Mouse (Mus musculus) gastrocnemius, postnatal 4 days (tissue): Measurements from ENCODE around the gene Apex1. TPM values are rescaled to one million over a fixed set of nuclear protein-coding genes. Genes with fewer than 3 reads are reported as not detected.
"Not testable (repeated sequence)": the region's sequence is repeated elsewhere in the genome, so short reads cannot be mapped to it uniquely, and the experiment has no call there.

Experiments
- DNase-seq, 2 experiments: peaks; one replicate each; pipeline ENCODE4 v3.0.0; 2021 to 2022; ENCODE audit warnings: low spot score in 2 of 2, mixed read lengths in 2 of 2
- total RNA-seq, 2 experiments: library from RNA; stranded (reverse); gene quantifications; 2 replicates each; pipeline ENCODE4 v1.2.3; 2021

The Apex1 gene
- total RNA-seq, 2 experiments from 2014 or later = 61.1 to 62.7 TPM

- DNase-seq = no peak
Observed at GRCm38 (mm10) chr14:50968216-50968980, 43.6 kb downstream of the Apex1 start.

- DNase-seq = no peak
Observed at GRCm38 (mm10) chr14:50969041-50969440, 44.3 kb downstream of the Apex1 start.

DNA sequence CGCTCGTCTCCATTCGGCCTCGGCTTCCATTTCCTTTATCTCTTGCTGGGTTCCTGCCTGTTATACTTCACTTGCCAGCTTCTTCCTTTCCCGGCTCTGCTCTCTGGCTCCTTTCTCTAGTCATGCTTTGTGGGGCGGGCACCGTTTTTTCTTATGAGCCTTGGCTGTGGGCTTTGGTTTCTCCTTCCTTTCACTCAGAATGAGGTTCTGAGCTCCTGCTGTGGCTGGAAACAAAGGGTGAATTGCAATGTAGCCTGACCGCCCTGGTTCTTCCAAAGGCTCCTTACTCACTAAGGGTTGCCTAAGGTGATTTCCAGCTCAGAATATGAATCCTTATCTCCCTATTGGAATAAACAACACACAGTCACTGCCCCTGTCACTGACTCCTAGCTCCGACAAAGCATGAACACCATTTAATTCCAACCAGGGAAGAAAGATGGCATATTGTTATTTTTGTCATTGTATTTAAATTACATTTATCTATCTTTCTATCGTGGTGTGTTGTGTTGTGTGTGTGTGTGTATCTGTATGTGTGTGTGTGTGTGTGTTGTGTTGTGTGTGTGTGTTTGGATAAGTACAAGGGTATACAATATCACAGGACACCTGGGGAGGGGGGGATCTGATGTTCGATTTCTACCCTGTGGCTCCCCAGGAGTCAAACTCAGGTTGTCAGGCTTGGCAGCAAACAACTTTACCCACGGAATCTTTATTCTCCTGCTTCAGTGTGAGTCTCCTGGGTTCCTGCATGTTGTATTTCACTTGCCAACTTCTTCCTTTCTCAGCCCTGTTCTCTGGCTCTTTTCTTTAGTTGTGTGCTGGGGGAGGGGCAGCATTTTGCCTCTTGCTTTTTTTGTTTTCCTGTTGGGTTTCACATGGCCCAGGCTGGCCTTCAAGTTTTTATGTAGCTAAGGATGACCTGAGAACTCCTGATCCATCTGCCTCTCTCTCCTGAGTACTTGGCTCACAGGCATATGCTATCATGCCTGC, 45.1 kb downstream of the Apex1 start:
- DNase-seq = no peak

GRCm38 (mm10) chr14:50970822-50971221, 46.1 kb downstream of the Apex1 start:
- DNase-seq = no peak

GRCm38 (mm10) chr14:50973054-50973453, 48.3 kb downstream of the Apex1 start:
- not testable (repeated sequence) for DNase-seq

DNA sequence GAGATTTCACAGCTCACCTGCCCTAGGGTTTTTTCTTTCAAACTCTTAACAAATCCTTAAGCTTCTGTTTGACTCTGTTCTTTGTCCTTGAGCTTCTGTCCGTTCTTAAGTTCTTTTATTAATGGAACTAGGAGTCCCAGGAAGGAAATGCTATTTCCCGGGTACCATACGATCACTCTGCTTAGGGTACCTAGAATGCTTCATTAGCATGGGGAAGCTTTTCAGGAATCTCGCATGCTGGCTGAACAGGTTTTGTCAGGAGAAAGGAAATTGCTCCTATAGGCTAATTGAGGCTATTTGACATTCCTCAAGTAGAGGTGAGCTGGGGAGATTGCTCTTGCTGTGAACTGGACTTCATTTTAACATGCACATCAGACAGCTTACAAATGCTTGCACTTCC, 48.9 kb downstream of the Apex1 start:
- DNase-seq = no peak

- DNase-seq = no peak
Observed at GRCm38 (mm10) chr14:50975001-50975400, 50.2 kb downstream of the Apex1 start.

DNA sequence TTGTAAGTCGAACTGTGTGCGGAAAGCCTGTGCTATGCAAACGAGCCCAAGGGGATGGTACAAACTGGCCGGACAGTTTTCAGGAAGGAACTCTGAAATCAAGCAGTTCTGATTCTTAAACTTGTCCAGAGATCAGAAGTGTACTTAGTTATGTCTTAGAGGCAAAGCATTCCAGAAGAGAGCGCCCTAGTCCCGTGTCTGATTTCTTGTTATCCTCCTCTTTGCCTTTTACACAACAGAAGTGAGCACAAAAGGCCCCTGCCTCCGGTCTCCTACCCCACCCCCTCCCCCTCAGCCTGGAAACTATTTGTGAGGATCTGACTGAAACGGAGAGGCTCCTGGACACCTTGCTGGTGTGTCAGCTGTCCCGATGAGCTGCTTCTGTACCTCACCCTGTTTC, 51.9 kb downstream of the Apex1 start:
- no peak for DNase-seq

Other genes starting within 250 kb of the Apex1 start
- gene Olfr747, start 231.8 kb upstream of the Apex1 start, total RNA-seq = not detected
- not detected for gene Olfr748, start 217.6 kb upstream of the Apex1 start, total RNA-seq
- not detected for gene Olfr749, start 179.9 kb upstream of the Apex1 start, total RNA-seq
- gene Ttc5, start 139.4 kb upstream of the Apex1 start, total RNA-seq = 10 to 100 TPM; 27.9 to 32.7 TPM
- not detected for gene Ccnb1ip1, start 117.2 kb upstream of the Apex1 start, total RNA-seq
- 10 to 100 TPM; 22.2 to 29.4 TPM for gene Parp2, start 117.1 kb upstream of the Apex1 start, total RNA-seq
- gene Tep1, start 54.4 kb upstream of the Apex1 start, total RNA-seq = 10 to 100 TPM in 1 of 2 experiments, 1 to 10 TPM in 1; 9.7 to 12.2 TPM
- gene Klhl33, start 27.5 kb upstream of the Apex1 start, total RNA-seq = 10 to 100 TPM in 1 of 2 experiments, 1 to 10 TPM in 1; 5.8 to 10.1 TPM
- 10 to 100 TPM; 48.6 to 52.2 TPM for gene Osgep, start 75 bp upstream of the Apex1 start, total RNA-seq
- gene Pip4p1, start 5.9 kb downstream of the Apex1 start, total RNA-seq = 10 to 100 TPM; 23.5 to 25.2 TPM
- gene Pnp, start 6.1 kb downstream of the Apex1 start, total RNA-seq = 10 to 100 TPM; 12.7 to 13.9 TPM
- 1 to 10 TPM; 7.9 to 8.5 TPM for gene Gm49342, start 19.5 kb downstream of the Apex1 start, total RNA-seq
- under 1 TPM; 0.67 to 0.71 TPM for gene Pnp2, start 31.0 kb downstream of the Apex1 start, total RNA-seq
- not detected for gene Rnase10, start 82.8 kb downstream of the Apex1 start, total RNA-seq
- not detected for gene Rnase9, start 116.9 kb downstream of the Apex1 start, total RNA-seq
- not detected for gene Rnase11, start 125.2 kb downstream of the Apex1 start, total RNA-seq
- not detected for gene Rnase12, start 132.7 kb downstream of the Apex1 start, total RNA-seq
- not detected for gene Olfr750, start 149.5 kb downstream of the Apex1 start, total RNA-seq
- 10 to 100 TPM; 76.4 to 86.0 TPM for gene Rnase4, start 166.1 kb downstream of the Apex1 start, total RNA-seq
- 1 to 10 TPM; 7.7 to 8.9 TPM for gene Ang, start 166.2 kb downstream of the Apex1 start, total RNA-seq
- not detected for gene Eddm3b, start 189.5 kb downstream of the Apex1 start, total RNA-seq
- gene Rnase6, start 198.9 kb downstream of the Apex1 start, total RNA-seq = under 1 TPM; 0.25 to 0.52 TPM
- gene Rnase1, start 221.8 kb downstream of the Apex1 start, total RNA-seq = not detected
- gene Rnase2b, start 237.3 kb downstream of the Apex1 start, total RNA-seq = not detected